Comparison of ENCODE assay signal across 8 mouse cellular contexts in the genomic region with DNA sequence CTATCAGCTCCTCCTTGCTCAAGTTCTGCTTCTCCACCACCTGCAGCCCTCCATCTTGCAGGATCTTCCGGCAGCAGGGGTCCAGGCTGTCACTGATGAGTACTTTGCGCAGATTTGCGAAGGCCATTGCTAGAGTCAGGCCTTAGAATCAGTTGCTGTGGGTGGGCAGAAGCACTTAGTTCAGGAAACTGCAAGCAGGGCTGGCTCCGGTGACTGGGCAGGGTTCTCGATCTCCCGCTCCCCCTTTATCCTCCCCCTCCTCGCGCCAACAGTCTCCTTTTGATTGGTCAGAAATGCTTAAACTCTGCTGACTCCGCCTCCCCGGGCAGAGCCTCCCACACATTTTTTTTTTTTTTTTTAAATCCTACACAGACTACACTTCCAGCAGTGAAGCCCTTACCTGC. TPM values are rescaled to one million over a fixed set of nuclear protein-coding genes. Genes with fewer than 3 reads are reported as not detected.
A peak's percentile ranks its signal among the peaks of the same experiment; 100 is the strongest.
DNase-seq lines count a peak whose midpoint lies in the region; ATAC-seq lines count a peak whose summit lies in the region.
"Not testable (repeated sequence)": the region's sequence is repeated elsewhere in the genome, so short reads cannot be mapped to it uniquely, and the experiment has no call there.

A gene (minus strand): TSS at position 285 of the 404 bp plus-strand sequence.

- H3K27ac ChIP-seq in intestine, embryonic 15.5 days, result peak within 1 kb of the TSS; percentile 87

- not testable (repeated sequence) for H3K9me3 ChIP-seq in intestine, embryonic 15.5 days

- peak within 1 kb of the TSS; percentile 71 for H3K9ac ChIP-seq in intestine, embryonic 15.5 days

- not testable (repeated sequence) for H3K36me3 ChIP-seq in intestine, embryonic 15.5 days

- ATAC-seq in granulocyte monocyte progenitor cell, adult 5-6 weeks (replicated peaks; ENCODE audit: poor library complexity, severe bottlenecking), result peak; percentile 54
- peak; percentile 86 for ATAC-seq in intestine, embryonic 15.5 days
- ATAC-seq in megakaryocyte progenitor cell, adult 5-6 weeks (replicated peaks; ENCODE audit: poor library complexity), result peak; percentile 66

- peak within 1 kb of the TSS; percentile 95 for H3K4me2 ChIP-seq in intestine, embryonic 15.5 days (replicated peaks)

- peak within 1 kb of the TSS; percentile 74 for H3K4me3 ChIP-seq in intestine, embryonic 15.5 days (replicated peaks)

- H3K4me1 ChIP-seq in intestine, embryonic 15.5 days (replicated peaks), result peaks cover 33% of the 10 kb centered on the region; the same call in 1 of the 2 replicates

- intact Hi-C loops in left cerebral cortex, postnatal 25 days (cut with DNase I), result not testable (repeated sequence)

- not testable (repeated sequence) for H3K27me3 ChIP-seq in intestine, embryonic 15.5 days (replicated peaks)

- DNase-seq in adrenal gland, adult 8-10 months, result peak; percentile 29
- DNase-seq in embryo, embryonic 9.5 days (ENCODE audit: extremely low spot score), result peak; percentile 84
- DNase-seq in left cerebral cortex, postnatal 25 days (ENCODE audit: low spot score in 2 of 2), result peak; percentile 30 to 47
- DNase-seq in right cerebral cortex, postnatal 4 days, result peak; percentile 49
- peak; percentile 93 for DNase-seq in yolk sac, embryonic 10.5 days (ENCODE audit: low spot score)

- WGBS in intestine, embryonic 15.5 days, result under 1% methylated on average over 10 of the region's 10 CpGs

RNA-seq across cellular contexts. Expression of the gene that starts here (rescaled TPM):
- total RNA-seq in adrenal gland, adult 8-10 months (2022), result 10 to 100 TPM in 3 of 4 experiments, 1 to 10 TPM in 1; 6.8 to 28.8 (median 12.0) TPM
- total RNA-seq in granulocyte monocyte progenitor cell, adult 5-6 weeks (2014; fragmentation: Nextera tagmentation), result 189 and 210 TPM in 2 replicates
- 479 and 570 TPM in 2 replicates for total RNA-seq in granulocyte monocyte progenitor cell, adult 5-6 weeks (2017)
- 291 and 356 TPM in 2 replicates for polyA plus RNA-seq in intestine, embryonic 15.5 days (2015; fragmentation: Nextera tagmentation; extraction: Ambion mirVana)
- 10 to 100 TPM; 51.7 to 54.5 TPM for total RNA-seq in left cerebral cortex, postnatal 25 days (2021)
- total RNA-seq in megakaryocyte progenitor cell, adult 5-6 weeks (2015), result 108 and 138 TPM in 2 replicates
- 493 and 521 TPM in 2 replicates for total RNA-seq in megakaryocyte progenitor cell, adult 5-6 weeks (2017)

Comparison
In these comparisons a context has a peak if more than half of its experiments do, and no peak if none do; other contexts are left out.
1. Peak in every context shown above with its lines: DNase-seq, ATAC-seq, H3K4me3 ChIP-seq and H3K27ac ChIP-seq.
2. DNase-seq: peak in every context shown above with its lines; median percentile 93 in yolk sac, embryonic 10.5 days; 84 in embryo, embryonic 9.5 days; 49 in right cerebral cortex, postnatal 4 days; 38 in left cerebral cortex, postnatal 25 days; 29 in adrenal gland, adult 8-10 months.